Mouse (Mus musculus) bone marrow, adult 2 months (tissue): ENCODE data around the gene Chadl.

Source experiments
- CTCF ChIP-seq: fragments of 200-500 bp; IDR thresholded peaks from 2 replicates; pipeline ENCODE4 v1.5.1; 2011; ENCODE audit warnings: low read length, control low read depth; ENCODE audit not compliant: control insufficient read depth, insufficient read depth
- POLR2A ChIP-seq: fragments of 200-500 bp; IDR thresholded peaks from 2 replicates; pipeline ENCODE4 v1.6.1; 2011; ENCODE audit warnings: low read depth, mild to moderate bottlenecking, control low read depth, low read length, borderline replicate concordance; ENCODE audit not compliant: control insufficient read depth

- no peak for TF ChIP-seq POLR2A
- no peak for TF ChIP-seq CTCF
These were observed 16.7 kb downstream of the Chadl start for GRCm38 (mm10) chr15:81680301-81680805.
